Mouse (Mus musculus) lung, postnatal 14 days (tissue): ENCODE measurements at regions not wholly inside any gene's neighbourhood (a gene's known extent, or its start where the extent isn't known, plus 50 kb on each side); places are given as distances from the start of the nearest gene placed in this dataset.

ENCODE experiments used
- DNase-seq: peaks from one replicate; pipeline ENCODE4 v3.0.0; 2021

GRCm38 (mm10) chr11:55773283-55773682, 165.3 kb upstream of the Glra1 start:
- no peak for DNase-seq

GRCm38 (mm10) chr11:55772538-55772937, 164.5 kb upstream of the Glra1 start:
- DNase-seq: no peak

- DNase-seq: no peak
Observed at GRCm38 (mm10) chr11:55772107-55772506, 164.1 kb upstream of the Glra1 start.

GRCm38 (mm10) chr11:55764846-55765245, 156.8 kb upstream of the Glra1 start:
- DNase-seq: no peak
